In the genomic region with DNA sequence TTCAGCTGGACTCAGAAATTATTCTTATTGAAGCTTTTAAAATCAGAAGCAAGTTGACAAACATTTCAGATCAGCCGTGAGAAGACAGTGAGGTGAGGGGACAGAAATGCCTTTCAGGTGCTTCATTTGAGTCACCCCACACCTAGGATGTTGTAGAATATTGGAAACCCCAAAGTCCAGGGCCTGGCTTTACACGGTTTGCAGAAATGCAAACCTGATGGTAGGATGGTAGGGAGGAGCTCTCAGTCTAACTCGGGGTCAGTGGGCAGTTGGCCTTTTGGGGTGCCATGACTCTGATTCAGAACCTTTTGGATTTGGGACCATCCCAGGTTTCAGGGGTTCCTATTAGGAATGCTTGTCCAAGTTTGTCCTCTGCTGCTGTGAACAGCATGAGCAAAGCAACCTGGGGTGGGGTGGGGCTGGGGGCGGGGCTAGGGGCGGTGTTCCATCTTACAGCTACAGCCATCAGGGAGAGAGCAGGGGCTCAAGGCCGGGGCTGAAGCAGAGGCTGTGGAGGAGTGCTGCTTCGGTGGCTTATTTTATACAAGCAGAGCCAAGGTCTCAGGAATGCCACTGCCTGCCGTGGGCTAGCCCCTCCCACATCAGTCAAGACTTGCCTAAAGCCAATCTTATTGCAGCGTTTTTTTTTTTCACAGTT, we compare ENCODE assay signal across 7 mouse cellular contexts.
DNase-seq lines count a peak whose midpoint lies in the region; ATAC-seq and TF ChIP-seq lines count a peak whose summit lies in the region.

No protein-coding gene starts in this region.

- H3K9ac ChIP-seq in embryonic facial prominence, embryonic 11.5 days (replicated peaks; ENCODE audit: low read length), result no peak overlapping the region
- no peak overlapping the region for H3K9ac ChIP-seq in kidney, embryonic 14.5 days (ENCODE audit: low read depth, low read length)
- no peak overlapping the region for H3K9ac ChIP-seq in midbrain, embryonic 13.5 days (replicated peaks)

- H3K36me3 ChIP-seq in embryonic facial prominence, embryonic 11.5 days (replicated peaks; ENCODE audit: control insufficient read depth, insufficient read depth, low read depth, low read length), result no peaks in the 10 kb centered on the region
- H3K36me3 ChIP-seq in kidney, embryonic 14.5 days (ENCODE audit: control insufficient read depth, insufficient read depth, low read length), result no peaks in the 10 kb centered on the region
- no peaks in the 10 kb centered on the region for H3K36me3 ChIP-seq in midbrain, embryonic 13.5 days

- no peak overlapping the region; the same call in 1 of the 2 replicates for H3K4me2 ChIP-seq in embryonic facial prominence, embryonic 11.5 days (ENCODE audit: low read depth, low read length)
- H3K4me2 ChIP-seq in kidney, embryonic 14.5 days (replicated peaks; ENCODE audit: low read depth, low read length), result peak overlapping the region; percentile 85; the same call in 1 of the 2 replicates
- H3K4me2 ChIP-seq in midbrain, embryonic 13.5 days (replicated peaks), result peak overlapping the region; percentile 82

- 3% methylated on average over 9 of the region's 9 CpGs for WGBS in embryonic facial prominence, embryonic 11.5 days
- WGBS in kidney, embryonic 14.5 days, result 4% methylated on average over 9 of the region's 9 CpGs
- WGBS in midbrain, embryonic 13.5 days, result 2% methylated on average over 9 of the region's 9 CpGs

- no peaks in the 10 kb centered on the region; the same call in 1 of the 2 replicates for H3K4me1 ChIP-seq in embryonic facial prominence, embryonic 11.5 days (ENCODE audit: control insufficient read depth, insufficient read depth, low read length)
- H3K4me1 ChIP-seq in kidney, embryonic 14.5 days (ENCODE audit: control insufficient read depth, insufficient read depth, low read length), result peaks cover 9% of the 10 kb centered on the region
- H3K4me1 ChIP-seq in midbrain, embryonic 13.5 days (replicated peaks), result peaks cover 23% of the 10 kb centered on the region

- ATAC-seq in embryonic facial prominence, embryonic 11.5 days (replicated peaks; ENCODE audit: insufficient number of reproducible peaks, low FRiP score, low TSS enrichment, low read depth), result peak; percentile 60
- ATAC-seq in kidney, embryonic 14.5 days (ENCODE audit: low FRiP score, low TSS enrichment), result peak; percentile 88
- peak; percentile 65 for ATAC-seq in midbrain, embryonic 13.5 days
- ATAC-seq in erythroid progenitor cell, adult 5-6 weeks (replicated peaks; ENCODE audit: low FRiP score, poor library complexity, severe bottlenecking), result no peak

- no peak for TF ChIP-seq POLR2A in brain, embryonic 14.5 days (IDR thresholded peaks at IDR 0.05; ENCODE audit: borderline replicate concordance, extremely low read depth, insufficient read depth, insufficient read length, poor library complexity, severe bottlenecking)

- H3K9me3 ChIP-seq in embryonic facial prominence, embryonic 11.5 days (replicated peaks; ENCODE audit: control insufficient read depth, low read length), result no peaks in the 10 kb centered on the region
- H3K9me3 ChIP-seq in kidney, embryonic 14.5 days (ENCODE audit: control insufficient read depth, low read length), result no peaks in the 10 kb centered on the region
- H3K9me3 ChIP-seq in midbrain, embryonic 13.5 days, result peaks cover 4% of the 10 kb centered on the region; the same call in 1 of the 2 replicates

- H3K4me3 ChIP-seq in embryonic facial prominence, embryonic 11.5 days (ENCODE audit: low read depth, low read length), result no peak overlapping the region
- peak overlapping the region; percentile 41; the same call in 1 of the 2 replicates for H3K4me3 ChIP-seq in kidney, embryonic 14.5 days (ENCODE audit: low read length)
- peak overlapping the region; percentile 45 for H3K4me3 ChIP-seq in midbrain, embryonic 13.5 days (replicated peaks)

- peak; percentile 59 for DNase-seq in brain, embryonic 14.5 days (ENCODE audit: low read depth)
- DNase-seq in embryonic facial prominence, embryonic 11.5 days (ENCODE audit: low spot score), result peak; percentile 46
- no peak for DNase-seq in layer of hippocampus, postnatal 25 days (ENCODE audit: extremely low spot score in 1 of 2, low spot score in 1 of 2)
- DNase-seq in right cerebral cortex, postnatal 25 days, result no peak

- TF ChIP-seq CTCF in brain, embryonic 14.5 days (IDR thresholded peaks at IDR 0.05; ENCODE audit: borderline replicate concordance, extremely low read depth, insufficient read depth, insufficient read length), result no peak

- no peak overlapping the region for H3K27ac ChIP-seq in embryonic facial prominence, embryonic 11.5 days (replicated peaks; ENCODE audit: low read depth, low read length)
- H3K27ac ChIP-seq in kidney, embryonic 14.5 days (ENCODE audit: low read depth, low read length), result no peak overlapping the region
- H3K27ac ChIP-seq in midbrain, embryonic 13.5 days, result no peak overlapping the region

- H3K27me3 ChIP-seq in embryonic facial prominence, embryonic 11.5 days (ENCODE audit: control insufficient read depth, insufficient read depth, low read length), result no peaks in the 10 kb centered on the region
- peaks cover 11% of the 10 kb centered on the region for H3K27me3 ChIP-seq in kidney, embryonic 14.5 days (ENCODE audit: control insufficient read depth, insufficient read depth, low read length)
- H3K27me3 ChIP-seq in midbrain, embryonic 13.5 days, result peaks cover 8% of the 10 kb centered on the region; the same call in 1 of the 2 replicates

Comparison
In these comparisons a context has a peak if more than half of its experiments do, and no peak if none do; other contexts are left out.
1. DNase-seq: peak in brain, embryonic 14.5 days (single experiment) and embryonic facial prominence, embryonic 11.5 days (single experiment); none in layer of hippocampus, postnatal 25 days (0 of 2) and right cerebral cortex, postnatal 25 days (single experiment).